Mouse (Mus musculus) heart, adult 2 months (tissue): ENCODE results near the gene Gigyf2.

Experiments
- CTCF ChIP-seq: fragments of 200-600 bp; IDR thresholded peaks from 2 replicates; pipeline ENCODE4 v1.8.1; 2022; ENCODE audit warnings: antibody characterized with exemption, mild to moderate bottlenecking, moderate library complexity
- POLR2A ChIP-seq: fragments of 200-500 bp; IDR thresholded peaks from 2 replicates; pipeline ENCODE4 v1.6.1; 2011; ENCODE audit warnings: mild to moderate bottlenecking, low read depth, low read length, control low read depth; ENCODE audit not compliant: insufficient read depth

DNA sequence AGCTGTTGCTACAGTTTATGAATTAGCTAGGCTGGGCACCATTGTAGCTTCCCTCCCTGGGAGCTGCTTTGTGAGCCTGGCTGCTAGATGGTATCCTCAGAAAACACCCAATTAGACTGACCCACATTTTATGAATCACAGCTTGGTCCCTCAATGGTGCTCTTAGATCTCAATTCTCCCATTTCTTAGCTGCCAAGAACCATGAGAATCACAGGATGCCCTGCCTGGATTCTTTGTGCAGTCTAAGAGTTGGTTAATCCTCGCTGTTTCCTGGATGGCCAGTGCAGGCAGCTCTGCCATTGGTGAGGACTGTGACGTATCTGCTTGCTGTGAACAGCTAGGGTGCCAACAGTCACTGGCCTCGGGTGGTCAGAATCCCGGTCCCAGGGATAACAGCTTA lies 166.7 kb downstream of the Gigyf2 start:
- TF ChIP-seq POLR2A: no peak
- no peak for TF ChIP-seq CTCF
